Mouse (Mus musculus) spleen, adult 12 weeks (tissue): ENCODE results near the gene Ebf4.
"Not testable (repeated sequence)": the region's sequence is repeated elsewhere in the genome, so short reads cannot be mapped to it uniquely, and the experiment has no call there.

Experiments
- DNase-seq: peaks from one replicate; pipeline ENCODE4 v3.0.0; 2022; ENCODE audit warnings: low spot score

Ebf4 gene

DNA sequence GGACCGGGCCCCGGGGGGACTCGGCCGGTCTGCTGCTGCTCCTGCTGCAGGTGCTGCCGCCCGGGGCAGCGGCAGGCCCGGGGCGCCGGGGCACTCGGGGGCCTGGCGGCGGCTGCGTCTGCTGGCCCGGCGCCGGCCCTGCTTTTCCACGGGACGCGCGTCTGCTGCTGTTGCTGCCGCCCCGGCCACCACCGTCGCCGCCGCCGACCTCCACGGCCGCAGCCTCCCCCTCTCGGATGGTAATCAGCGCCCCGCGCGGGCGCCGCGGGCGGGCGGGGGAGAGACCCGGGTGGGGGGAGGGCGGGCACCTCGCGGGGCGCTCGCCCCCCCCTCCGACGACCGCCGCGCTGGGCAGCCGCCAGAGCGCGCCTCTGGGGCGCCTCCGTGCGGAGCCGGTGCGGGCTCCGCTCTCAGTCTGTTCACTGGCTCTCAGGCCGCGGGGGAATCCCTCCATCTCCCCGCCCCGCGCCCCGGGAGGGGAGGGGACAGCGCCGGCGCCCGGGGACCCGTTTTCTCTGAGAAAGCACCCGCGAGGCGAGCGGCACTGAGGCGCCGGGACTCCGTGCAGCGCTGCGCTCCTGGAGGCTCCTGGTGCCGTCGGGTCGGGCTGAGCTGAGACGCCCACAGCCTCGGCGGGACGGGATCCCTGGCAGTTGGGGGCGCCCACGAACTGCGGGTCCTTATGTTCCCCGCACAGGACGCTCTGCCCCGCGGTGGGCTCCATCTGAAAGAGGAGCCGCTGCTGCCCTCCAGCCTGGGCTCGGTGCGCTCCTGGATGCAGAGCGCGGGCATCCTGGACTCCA is 563 bp downstream of the Ebf4 start:
- DNase-seq: no peak

DNA sequence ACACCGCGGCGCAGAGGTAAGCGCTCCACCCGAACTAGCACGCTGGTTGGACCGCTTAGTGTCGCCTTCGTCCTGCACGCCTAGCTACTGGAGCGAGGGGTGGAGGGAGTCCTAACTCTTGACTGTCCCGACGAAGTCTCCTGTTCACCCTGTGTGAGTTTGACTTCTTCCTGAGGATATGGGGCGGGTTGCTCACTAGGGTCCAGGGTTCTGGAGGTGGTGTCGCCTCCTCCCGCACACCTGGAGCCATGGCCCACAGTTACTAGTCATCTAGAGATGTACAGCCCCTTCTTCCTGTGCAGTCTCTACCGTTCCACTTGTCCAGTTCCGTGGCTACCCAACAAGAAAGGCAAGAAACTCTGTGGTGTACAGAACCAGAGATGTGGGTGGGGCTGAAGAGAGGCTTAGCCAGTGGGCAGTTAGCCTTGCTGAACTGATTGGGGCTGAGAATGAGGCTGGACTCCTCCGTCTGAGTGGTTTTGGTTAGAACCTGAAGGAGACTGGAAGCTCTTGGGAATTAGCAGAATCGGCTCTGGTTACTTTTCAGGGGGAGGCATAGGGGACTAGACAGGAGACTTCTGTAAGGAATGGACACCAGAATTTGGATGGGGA is 1.3 kb downstream of the Ebf4 start:
- DNase-seq: no peak

DNA sequence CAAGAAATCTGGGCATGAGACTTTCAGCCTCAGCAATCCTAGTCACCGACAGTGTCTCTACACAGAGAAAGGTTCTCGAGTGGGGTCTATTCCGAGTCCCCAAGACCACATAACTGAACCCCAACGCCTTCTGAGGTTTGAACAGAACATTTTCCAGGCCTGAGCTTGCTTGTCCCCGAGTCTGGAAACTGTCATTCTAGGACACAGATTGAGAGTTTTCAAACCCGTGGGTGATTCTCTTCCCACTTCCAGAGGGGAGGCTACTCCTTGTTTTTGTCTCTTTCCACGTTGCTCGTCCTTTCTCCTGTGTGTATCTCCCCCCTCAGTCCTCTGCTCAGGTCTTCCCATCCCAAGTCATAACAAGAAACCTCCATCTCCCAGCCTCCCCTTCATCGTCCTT is 2.6 kb downstream of the Ebf4 start:
- DNase-seq: no peak

DNA sequence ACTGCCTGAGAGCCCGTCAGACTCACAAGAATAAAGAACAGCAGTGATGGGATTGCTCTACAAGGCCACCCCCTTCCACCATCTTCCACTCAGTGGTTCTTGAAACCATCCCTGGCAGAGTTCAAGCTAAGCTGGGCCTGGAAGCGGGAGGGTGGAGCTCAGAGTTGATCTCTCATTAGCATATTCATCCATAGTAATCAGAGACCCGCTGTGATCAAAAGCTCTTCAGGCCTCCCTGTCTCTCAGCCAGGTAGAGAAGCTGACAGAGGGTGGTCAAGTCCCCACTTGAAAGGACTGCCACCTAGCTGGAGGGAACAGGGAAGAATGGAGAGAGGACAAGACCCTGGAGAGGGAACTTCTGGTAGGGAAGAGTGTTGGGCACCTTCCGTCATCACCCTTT is 8.0 kb downstream of the Ebf4 start:
- no peak for DNase-seq

- no peak for DNase-seq
These were observed 32.1 kb downstream of the Ebf4 start for GRCm38 (mm10) chr2:130327057-130327456.

- DNase-seq: no peak
These were observed 34.5 kb downstream of the Ebf4 start for GRCm38 (mm10) chr2:130329502-130329901.

DNA sequence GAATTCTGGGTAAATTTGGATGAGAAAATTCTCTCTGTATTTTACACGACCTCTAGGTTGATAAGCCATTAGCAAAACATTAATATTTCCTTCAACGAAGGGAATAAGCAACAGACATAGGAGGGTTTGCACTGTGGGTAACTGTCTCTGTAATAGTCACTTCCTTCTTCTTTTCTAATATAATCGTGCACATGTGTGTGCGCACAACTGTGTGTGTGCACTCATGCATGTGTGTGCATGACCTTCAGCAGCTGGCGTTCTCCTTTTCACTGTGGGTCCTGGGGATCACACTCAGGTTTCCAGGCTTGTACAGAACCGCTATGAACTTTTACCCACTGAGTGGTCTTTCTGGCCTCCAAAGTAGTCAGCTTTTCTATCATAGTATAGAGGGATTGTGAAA is 40.1 kb downstream of the Ebf4 start:
- DNase-seq: no peak

DNA sequence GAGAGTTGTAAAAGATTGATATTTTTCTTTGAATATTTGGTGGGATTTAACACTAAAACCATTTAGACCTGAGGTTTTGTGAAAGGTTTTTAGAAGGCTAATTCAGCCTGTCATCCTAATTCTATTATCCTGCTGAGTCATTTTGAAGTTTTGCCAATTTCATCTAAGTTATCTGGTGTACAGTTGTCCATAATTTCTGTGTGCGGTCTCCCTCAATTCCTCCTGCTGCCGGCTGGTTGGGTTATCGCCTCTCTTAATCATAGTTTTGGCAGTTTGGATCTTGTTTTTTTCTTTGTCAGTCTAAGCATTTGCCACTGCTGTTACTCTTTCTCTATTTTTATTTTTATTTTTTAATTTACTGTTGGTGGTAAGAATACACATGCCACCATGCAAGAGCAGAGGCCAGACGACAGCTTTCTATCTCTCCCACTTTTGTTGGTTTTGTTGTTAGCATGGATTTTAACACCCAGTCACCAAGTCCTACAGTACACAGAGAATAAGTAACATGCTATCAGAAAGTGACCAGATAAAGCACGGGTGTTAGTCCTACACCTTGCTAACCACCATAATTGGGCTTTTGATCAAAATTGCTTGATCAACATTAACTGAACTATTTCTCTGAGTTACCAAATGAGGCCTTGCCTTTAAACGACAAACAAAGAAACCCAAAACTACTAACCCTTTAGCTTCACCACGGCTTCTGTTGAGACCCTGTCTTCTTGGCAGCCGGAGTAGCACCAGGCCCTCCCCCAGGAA is 45.7 kb downstream of the Ebf4 start:
- DNase-seq: no peak

GRCm38 (mm10) chr2:130341220-130341580 is 46.2 kb downstream of the Ebf4 start:
- DNase-seq: no peak

- DNase-seq: no peak
These were observed 55.4 kb downstream of the Ebf4 start for GRCm38 (mm10) chr2:130350376-130350775.

GRCm38 (mm10) chr2:130351758-130352339 is 56.9 kb downstream of the Ebf4 start:
- no peak for DNase-seq

GRCm38 (mm10) chr2:130353411-130353810 is 58.4 kb downstream of the Ebf4 start:
- DNase-seq: no peak

- DNase-seq: no peak
These were observed 58.9 kb downstream of the Ebf4 start for GRCm38 (mm10) chr2:130353889-130354288.

DNA sequence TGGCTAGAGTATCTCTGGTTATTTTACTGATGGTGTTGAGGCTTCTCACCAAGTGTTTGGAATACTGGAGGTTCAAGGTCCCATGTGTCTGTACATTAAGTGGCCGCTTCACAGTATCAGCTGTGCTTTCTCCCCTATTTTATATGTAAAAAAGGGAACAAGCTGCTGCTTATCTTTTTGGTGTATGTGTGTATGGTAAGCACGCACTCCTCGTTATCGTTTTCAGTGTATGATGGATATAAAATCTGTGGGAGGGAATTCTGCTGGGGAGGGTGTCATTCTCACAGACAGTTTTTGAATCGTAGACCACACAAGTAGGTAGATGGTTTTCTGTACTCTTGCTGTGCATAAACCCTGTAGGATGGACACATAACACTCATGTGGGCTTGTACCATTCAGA is 62.6 kb downstream of the Ebf4 start:
- DNase-seq: no peak

GRCm38 (mm10) chr2:130358852-130359251 is 63.9 kb downstream of the Ebf4 start:
- no peak for DNase-seq

- DNase-seq: peak; percentile 4
These were observed 67.6 kb downstream of the Ebf4 start for GRCm38 (mm10) chr2:130362511-130363026.

DNA sequence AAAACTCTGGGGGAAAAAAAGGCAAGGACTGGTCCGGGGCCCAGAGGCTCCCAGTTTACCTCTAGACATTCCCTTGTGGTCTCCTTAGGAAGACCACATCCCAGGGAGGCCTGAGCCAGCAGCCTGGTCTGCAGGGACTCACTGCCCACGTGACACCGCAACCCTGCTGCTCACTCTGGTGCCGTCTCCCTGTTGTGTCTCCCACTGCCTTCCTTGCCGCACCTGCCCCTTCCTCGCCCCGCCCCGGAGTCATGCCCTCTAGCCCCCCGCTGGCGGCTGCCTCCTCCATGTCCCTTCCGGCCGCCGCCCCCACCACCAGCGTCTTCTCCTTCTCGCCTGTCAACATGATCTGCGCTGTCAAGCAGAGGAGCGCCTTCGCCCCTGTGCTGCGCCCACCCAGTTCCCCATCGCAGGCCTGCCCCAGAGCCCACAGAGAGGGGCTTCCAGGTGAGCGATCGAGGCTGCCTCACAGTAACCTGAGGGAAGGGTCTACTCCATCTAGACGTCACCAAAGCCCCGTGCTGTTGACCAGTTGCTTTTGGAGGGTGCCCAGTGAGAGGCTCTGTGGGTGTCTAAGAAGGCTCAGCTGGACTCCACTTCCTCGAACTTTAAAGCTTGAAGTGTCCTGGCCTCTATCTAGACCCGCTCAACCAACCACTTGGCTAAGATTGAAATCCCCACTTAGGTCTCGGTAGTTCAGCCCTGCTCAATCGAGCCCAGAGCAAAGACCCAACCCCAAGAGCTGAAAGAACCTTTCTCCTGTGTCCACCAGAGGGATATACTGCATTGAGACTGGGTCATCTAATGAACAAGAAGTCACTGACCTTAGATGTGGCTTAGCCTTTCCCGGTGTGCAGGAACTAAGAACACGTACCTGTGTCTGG is 70.5 kb downstream of the Ebf4 start:
- DNase-seq: no peak

- no peak for DNase-seq
These were observed 72.4 kb downstream of the Ebf4 start for GRCm38 (mm10) chr2:130367386-130367785.

DNA sequence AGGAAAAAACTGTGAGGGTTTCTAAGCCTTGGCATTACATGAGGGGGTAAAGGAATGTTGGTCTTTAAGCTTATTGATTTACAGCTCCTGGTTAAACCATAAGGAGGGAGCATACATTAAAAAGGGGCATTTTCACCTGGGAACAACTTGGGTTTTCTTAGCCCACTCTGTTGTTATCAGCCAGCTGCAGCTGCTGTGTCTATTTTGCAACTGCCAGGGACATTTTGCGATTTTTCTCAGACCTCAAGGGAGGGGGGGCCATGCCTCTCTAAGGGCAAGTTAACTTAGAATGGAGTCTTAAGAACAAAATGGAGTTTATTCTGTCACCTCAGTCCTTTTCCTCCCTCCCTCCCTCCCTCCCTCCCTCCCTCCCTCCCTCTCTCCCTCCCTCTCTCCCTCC is 78.1 kb downstream of the Ebf4 start:
- not testable (repeated sequence) for DNase-seq

DNA sequence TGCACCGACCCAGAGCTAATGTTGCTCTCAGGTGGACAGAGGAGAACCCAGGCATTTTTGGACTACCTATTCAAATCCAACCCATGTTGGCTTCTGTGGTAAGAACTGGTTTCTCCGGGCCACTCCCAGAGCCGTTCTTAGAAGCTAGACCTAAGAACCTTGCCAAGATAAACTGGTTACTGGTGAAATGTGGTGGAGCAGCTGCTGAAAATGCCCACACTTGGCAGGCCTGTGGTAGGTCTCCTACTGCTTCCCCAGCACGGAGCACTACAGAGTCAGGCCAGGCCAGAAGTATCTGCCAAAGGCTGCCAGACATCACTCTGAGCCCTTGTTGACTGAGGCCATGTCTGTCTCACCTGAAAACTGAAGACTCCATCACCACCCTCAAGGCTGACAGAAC is 80.0 kb downstream of the Ebf4 start:
- DNase-seq: no peak

GRCm38 (mm10) chr2:130383205-130383604 is 88.2 kb downstream of the Ebf4 start:
- no peak for DNase-seq

GRCm38 (mm10) chr2:130383895-130384294 is 88.9 kb downstream of the Ebf4 start:
- DNase-seq: no peak
